Mouse (Mus musculus) c-Kit-positive CD71-positive TER-119-negative erythroid progenitor cells, embryonic 14.5 days (primary cell): ENCODE measurements at regions not wholly inside any gene's neighbourhood (a gene's known extent, or its start where the extent isn't known, plus 50 kb on each side); places are given as distances from the start of the nearest gene placed in this dataset.

Experiments
- DNase-seq: peaks from one replicate; pipeline ENCODE4 v3.0.0-alpha.2; 2013; ENCODE audit warnings: low read depth

GRCm38 (mm10) chr10:97778531-97778930, 52.0 kb upstream of the C030005K15Rik start:
- no peak for DNase-seq

DNA sequence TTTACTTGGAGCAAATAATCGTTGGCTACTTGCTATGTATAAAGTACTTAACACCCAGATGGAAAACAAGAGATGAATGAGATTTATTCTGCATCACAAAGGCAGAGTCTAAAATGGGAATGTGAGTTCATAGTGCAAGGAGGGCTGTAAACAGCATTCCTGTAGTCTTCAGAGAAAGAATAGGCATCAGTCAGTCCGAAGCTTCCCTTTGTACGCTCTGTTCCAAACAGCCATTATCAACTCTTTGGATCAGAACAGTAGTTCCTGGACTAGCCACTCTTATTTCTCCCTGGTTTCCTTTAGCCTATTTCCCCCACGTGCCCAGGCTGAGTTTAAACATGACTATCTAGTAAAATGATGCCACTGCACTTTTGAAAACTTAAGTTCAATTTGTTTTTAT, 52.8 kb upstream of the C030005K15Rik start:
- DNase-seq: no peak

DNA sequence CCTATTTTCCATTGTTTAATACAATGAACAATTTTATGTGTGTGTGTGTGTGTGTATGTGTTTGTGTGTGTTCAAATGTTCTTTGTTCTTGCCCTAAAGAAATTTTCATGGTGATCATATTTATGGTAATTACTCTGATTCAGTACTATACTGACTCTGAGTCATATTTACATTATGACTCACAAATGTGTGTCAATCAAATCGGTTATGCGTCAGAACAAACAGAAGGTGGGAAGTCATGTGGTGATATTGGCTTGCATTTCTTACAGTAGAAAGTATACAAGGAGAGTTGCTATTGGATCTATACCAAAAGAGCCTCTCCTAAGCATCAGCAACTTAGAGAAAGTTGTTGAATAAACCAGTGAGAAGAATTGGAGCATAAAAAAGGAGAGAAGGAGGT, 67.2 kb upstream of the C030005K15Rik start:
- no peak for DNase-seq

DNA sequence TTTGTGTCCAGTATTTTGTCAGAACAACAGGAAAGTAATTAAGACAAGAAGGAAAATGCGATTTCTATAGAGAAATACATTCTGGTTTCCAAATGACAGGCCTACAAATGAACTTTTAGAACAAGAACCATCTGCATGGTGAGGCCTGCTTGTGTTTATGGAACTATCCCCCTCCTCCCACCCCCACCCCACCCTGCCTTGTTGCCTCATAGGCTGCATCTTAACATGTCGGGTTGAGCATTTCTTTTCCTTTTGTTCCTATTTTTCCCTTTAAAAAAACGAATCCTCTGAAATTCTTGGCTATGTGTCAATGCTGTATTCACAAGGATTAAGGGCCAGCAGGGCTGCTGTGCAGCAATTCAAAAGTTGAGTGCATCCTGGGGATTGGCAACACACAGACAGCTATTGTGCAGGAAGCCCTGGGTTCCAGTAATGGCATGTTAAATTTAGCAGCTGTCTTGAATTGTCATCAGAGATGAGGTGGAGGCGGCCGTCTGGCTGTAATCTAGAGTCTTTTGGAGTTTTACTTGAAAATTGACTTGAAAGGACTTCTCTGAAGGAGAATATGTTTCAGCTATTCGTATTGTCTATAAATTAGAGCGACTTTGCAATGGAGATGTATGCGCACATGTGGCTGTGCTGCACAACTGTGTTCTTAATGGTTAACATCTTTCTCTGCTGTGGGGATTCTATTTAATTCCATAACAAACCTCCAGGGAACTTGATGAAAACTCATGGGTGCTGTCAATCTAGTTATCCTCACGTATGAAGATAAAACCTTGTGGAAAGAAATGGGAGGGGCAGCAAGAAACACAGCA, 75.1 kb upstream of the C030005K15Rik start:
- DNase-seq: no peak

GRCm38 (mm10) chr10:97807947-97808346, 81.4 kb upstream of the C030005K15Rik start:
- DNase-seq: no peak

DNA sequence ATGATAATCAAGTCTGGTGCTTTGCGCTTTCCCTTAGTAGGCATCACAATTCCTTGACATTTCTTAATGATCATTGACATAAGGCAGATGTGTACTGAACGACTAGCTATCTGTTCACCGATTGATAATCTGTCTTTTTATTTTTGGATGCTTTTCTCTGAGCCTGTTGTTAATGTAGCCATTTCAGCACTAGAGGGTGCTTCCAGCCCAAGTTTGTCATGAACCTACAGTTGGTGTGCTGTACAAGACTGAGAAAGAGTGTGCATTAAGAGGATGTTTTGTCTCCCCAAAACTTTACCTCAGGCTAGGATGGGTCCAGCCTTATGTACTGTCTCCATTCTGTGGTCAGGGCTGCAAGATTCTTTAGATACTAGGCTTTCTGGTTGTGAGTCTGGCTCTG, 116.0 kb upstream of the C030005K15Rik start:
- no peak for DNase-seq

GRCm38 (mm10) chr10:97851487-97851886, 124.9 kb upstream of the C030005K15Rik start:
- DNase-seq: no peak

- DNase-seq: no peak
Measured at GRCm38 (mm10) chr10:97877088-97877487, 150.5 kb upstream of the C030005K15Rik start.

DNA sequence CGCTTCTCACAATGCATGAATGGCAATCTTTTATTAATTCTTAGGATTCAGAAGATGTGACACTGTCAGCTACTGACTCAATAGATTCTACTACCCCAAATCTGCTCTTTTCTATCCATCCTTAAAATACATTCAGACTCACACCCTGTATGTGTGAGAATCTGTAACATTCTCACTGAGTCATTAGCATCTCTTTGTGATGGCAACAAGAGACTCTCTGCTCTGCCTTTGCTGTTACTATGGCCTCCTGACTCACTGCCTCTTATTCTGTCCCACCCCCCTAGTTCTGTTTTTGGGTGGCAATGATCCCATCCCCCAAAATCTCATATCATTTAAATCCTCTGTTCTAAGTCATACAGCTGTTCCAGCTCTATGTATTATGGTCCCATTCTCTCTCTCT, 159.5 kb upstream of the C030005K15Rik start:
- no peak for DNase-seq

GRCm38 (mm10) chr10:97905793-97906192, 179.2 kb upstream of the C030005K15Rik start:
- no peak for DNase-seq

GRCm38 (mm10) chr10:97925568-97925967, 199.0 kb upstream of the C030005K15Rik start:
- no peak for DNase-seq

DNA sequence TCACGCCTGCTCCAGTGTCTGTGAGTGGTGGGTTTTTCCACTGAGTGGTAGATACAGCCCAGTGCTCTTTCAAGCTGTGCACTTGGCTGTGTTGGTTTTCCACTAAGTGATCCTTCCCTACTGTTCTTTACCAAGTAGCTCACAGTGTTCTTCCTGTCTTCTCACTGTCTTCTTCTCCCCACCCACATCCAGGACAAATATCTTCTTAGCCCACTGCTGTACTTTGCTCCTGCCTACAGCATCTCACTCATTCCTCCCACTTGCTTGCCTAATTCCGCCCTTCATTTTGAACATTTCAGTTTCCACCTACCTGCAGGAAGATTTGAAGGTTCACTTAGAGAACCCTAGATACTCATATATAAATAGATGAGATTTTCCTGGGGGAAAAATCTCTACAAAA, 213.8 kb upstream of the C030005K15Rik start:
- DNase-seq: no peak

DNA sequence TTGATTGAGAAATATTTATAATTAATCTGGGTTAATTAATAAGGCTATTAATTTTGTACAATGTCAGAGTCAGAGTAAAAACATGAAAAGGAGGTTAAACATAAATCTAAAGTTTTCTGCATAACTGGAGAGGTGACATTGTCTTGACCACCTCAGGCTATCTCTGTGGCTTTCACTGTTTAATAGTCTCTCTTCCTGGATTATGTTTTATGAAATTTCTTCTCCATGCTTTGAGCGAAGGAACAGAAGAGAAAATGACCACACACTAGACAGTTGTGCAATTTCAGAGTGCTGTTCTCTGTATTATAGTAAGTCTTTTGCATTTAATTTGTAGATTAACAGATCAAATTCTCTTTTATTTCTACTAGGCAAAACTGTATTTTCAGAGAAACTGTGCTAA, 239.3 kb upstream of the C030005K15Rik start:
- DNase-seq: no peak

DNA sequence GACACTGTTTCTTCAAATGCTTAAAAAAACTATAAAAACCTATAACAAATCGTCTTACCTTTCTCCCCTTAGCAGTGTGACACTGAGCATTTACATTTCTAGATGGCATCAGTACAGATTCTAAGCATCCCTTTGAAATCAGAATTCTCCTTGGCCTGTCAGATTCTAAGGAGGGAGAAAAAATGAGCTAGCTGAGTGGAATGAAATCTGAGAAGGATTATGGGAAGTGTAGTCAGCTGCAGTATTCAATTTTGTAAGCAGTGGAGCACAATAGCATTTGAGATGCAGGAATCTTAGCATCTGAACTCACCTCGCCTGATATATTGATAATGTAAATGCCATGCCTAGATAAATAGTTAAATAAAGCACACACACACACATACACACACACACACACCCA, 240.4 kb upstream of the C030005K15Rik start:
- DNase-seq: no peak

GRCm38 (mm10) chr10:98007037-98007436, 280.5 kb upstream of the C030005K15Rik start:
- no peak for DNase-seq

DNA sequence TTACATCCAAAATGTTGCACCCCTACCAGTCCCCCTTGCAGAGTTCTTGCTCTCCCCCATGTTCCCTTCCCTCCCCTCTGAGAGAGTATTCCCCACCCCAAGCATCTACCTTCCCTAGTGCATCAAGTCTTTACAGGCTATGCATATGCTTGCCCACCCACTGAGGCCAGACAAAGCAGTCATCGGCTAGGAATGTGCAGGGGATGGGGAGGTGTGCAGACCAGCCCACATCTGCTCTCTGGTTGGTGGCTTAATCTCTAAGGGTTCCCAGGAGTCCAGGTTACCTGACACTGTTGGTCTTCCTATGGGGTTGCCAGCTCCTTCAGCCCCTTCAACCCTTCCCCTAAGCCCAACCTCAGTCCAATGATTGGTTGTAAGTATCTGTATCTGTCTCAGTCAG, 281.8 kb upstream of the C030005K15Rik start:
- DNase-seq: no peak

- DNase-seq: no peak
Measured at GRCm38 (mm10) chr10:98012916-98013315, 286.4 kb upstream of the C030005K15Rik start.

DNA sequence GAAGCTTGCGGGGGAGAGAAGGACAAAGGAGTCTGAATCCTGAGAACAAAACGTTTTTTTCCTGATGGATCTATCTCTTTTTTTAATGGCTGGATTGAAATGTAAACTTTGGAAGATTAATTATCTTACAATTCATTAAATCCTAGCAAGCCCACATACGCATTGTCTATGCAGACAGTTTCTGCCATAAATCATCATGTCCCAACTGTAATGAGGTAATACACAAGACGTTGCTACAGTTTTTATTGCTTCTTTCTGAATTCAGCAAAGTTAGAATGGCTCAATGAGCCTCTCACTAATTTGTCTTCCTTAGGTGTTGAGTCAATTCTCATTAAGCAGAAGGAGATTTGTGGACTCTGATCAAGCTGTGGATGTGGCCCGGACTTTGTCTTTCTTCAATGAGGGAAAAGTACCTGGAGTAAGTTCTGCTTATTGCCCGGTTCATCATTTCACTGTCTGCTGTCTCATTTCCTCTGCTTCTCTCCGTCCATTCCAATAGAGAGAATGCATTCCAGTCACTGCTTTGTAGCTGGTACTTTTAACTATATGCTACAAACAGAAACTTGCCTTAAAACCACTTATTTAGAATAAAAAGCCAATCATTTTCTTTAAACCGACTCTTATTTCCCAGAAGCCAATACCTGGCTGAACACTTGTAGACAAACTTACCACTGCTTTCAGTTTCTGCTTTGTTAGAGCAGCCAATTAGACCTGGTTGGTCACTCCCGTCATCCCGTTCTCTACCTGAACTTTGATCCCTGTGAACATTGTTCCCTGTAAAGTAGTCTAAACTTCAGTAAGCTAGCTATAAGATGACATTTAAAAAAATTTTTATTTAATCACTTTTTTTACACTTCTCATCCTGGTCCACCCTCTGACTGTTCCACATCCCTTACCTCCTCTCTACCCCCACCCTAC, 288.7 kb upstream of the C030005K15Rik start:
- DNase-seq: no peak

DNA sequence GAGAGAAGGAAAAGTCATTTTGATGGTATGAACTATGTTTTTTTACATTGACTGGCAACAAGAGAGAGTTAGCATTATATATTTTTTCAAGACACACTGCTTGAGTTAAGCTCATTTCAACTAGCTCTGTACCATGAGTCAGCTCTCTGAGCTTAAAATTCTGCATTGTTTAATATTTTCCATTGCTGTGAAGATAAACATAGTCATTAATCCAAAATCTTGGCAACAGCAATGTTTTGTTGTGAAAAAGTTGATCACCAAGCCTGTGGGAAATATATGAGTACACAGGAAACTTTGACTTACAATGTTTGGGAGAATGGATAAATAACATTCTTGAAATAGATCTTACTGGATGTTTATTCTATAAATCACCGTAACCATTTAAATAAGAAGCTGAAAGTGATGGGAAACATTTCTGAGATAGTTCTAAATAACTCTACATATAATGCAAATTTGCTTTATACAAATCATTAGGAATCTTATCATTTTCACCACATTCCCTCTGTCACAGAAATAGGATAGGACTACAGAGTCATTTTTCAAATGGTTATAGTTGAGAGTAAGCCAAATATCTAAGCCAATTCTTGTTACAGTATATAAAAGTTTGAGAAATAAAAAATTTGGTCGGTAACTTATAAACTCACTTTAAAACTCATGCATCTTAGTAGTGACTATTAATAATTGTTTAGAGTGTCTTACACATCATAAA, 290.2 kb upstream of the C030005K15Rik start:
- no peak for DNase-seq

- DNase-seq: no peak
Measured at GRCm38 (mm10) chr10:98029124-98029523, 302.6 kb upstream of the C030005K15Rik start.

GRCm38 (mm10) chr10:98029621-98030020, 303.1 kb upstream of the C030005K15Rik start:
- no peak for DNase-seq

- DNase-seq: no peak
Measured at GRCm38 (mm10) chr10:98032661-98033060, 306.1 kb upstream of the C030005K15Rik start.
